8 mouse cellular contexts compared by ENCODE assay signal in the genomic region with DNA sequence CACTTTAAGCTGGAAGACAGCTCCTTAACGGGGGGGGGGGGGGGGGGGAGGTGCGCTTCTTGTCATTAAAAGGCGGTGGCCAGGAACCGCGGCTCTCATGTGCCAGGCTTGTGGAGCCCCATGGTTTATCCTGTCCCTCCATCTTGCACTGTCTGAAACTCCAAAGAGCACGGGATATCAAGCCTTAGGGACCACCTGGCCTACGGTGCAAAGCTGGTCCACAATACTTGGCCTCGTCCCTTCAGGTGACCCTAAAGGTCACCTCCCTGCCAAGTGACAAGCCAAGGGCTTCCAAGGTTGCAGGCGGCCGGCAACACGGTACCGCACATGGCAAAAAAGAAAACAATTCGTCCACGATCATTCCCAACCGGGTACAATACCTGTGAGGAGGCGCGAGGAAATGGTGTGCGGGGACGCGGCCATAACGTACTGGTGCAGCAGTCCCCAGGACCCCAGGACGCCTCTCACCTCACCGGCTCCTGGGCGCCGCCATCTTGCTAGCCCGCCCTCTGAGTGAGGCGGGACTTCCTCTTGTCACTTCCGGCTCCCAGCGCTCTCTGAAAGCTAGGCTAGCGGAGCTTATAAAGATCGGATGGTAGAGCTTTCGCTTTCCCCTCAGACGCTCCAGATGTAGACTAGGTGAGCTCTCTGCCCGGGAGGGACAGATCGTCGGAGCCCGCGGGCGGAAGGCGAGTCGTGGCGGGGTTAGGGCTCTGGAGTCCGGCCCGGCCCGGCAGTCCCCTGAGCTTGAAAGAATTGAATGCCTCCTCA. TPM values are rescaled to one million over a fixed set of nuclear protein-coding genes. Genes with fewer than 3 reads are reported as not detected.
DNase-seq lines count a peak whose midpoint lies in the region; ATAC-seq lines count a peak whose summit lies in the region.

A gene (minus strand): TSS at position 513 of the 771 bp plus-strand sequence.

- H3K4me3 ChIP-seq in megakaryocyte, embryonic 14.5 days (replicated peaks) = peak within 1 kb of the TSS; percentile 100

- H3K27me3 ChIP-seq in megakaryocyte, embryonic 14.5 days (replicated peaks) = no peaks in the 10 kb centered on the region

- H3K9me3 ChIP-seq in megakaryocyte, embryonic 14.5 days = no peaks in the 10 kb centered on the region

- peaks cover 20% of the 10 kb centered on the region for H3K36me3 ChIP-seq in megakaryocyte, embryonic 14.5 days (replicated peaks; ENCODE audit: low read length)

- DNase-seq in ZHBTc4 (ENCODE audit: low read depth, low spot score) = peak; percentile 92
- peak; percentile 74 to 78 for DNase-seq in gastrocnemius, adult 8-10 months (ENCODE audit: low spot score in 2 of 2)
- peak; percentile 18 for DNase-seq in hindlimb bud, embryonic 11.5 days (ENCODE audit: extremely low spot score, low read depth, low spot score)
- peak; percentile 71 to 78 for DNase-seq in left cerebral cortex, adult 8-10 months (ENCODE audit: low spot score in 2 of 2)
- peak; percentile 90 to 91 for DNase-seq in right cerebral cortex, postnatal 10 days (ENCODE audit: low spot score in 2 of 2)
- peak; percentile 82 for DNase-seq in urinary bladder, postnatal 25 days (ENCODE audit: low spot score)

- peaks cover 26% of the 10 kb centered on the region for H3K4me1 ChIP-seq in megakaryocyte, embryonic 14.5 days

- peak; percentile 99 for ATAC-seq in common myeloid progenitor, adult 5-6 weeks (replicated peaks; ENCODE audit: low read depth, poor library complexity, severe bottlenecking)

RNA-seq across cellular contexts. Expression of the gene that starts here (rescaled TPM):
- 16.7 and 28.6 TPM in 2 replicates for total RNA-seq in common myeloid progenitor, adult 5-6 weeks (2017)
- total RNA-seq in gastrocnemius, adult 8-10 months (2022) = 10 to 100 TPM; 35.4 to 43.7 (median 36.7) TPM
- 10 to 100 TPM; 21.0 to 25.7 (median 24.6) TPM for total RNA-seq in left cerebral cortex, adult 8-10 months (2022)
- 26.1 and 30.2 TPM in 2 replicates for polyA plus RNA-seq in megakaryocyte, embryonic 14.5 days (2012; ENCODE audit: insufficient read depth, low replicate concordance)

Comparison
In these comparisons a context has a peak if more than half of its experiments do, and no peak if none do; other contexts are left out.
1. Peak in every context shown above with its lines: DNase-seq, ATAC-seq and H3K4me3 ChIP-seq.
2. DNase-seq: peak in every context shown above with its lines; median percentile 92 in ZHBTc4; 90 in right cerebral cortex, postnatal 10 days; 82 in urinary bladder, postnatal 25 days; 76 in gastrocnemius, adult 8-10 months; 74 in left cerebral cortex, adult 8-10 months; 18 in hindlimb bud, embryonic 11.5 days.